Comparison of ENCODE assay signal across 12 mouse cellular contexts in genomic region chr16:20731688-20732087, GRCm38 (mm10). TPM values are rescaled to one million over a fixed set of nuclear protein-coding genes. Genes with fewer than 3 reads are reported as not detected.
DNase-seq lines count a peak whose midpoint lies in the region; ATAC-seq lines count a peak whose summit lies in the region.
"Had no signal": no experiment of that assay in that cellular context is flagged by ENCODE, and none has a peak within 500 bp of the region (broad histone marks: within the 10 kb centered on the region; RNA-seq: fewer than 3 reads in every experiment).

No protein-coding gene starts in this region.

- peak overlapping the region; percentile 94 for H3K27ac ChIP-seq in hindbrain, embryonic 10.5 days
- H3K27ac ChIP-seq in hindbrain, embryonic 11.5 days (ENCODE audit: low read depth, low read length): no peak overlapping the region
- no peak overlapping the region for H3K27ac ChIP-seq in hindbrain, embryonic 15.5 days (replicated peaks)

- no peaks in the 10 kb centered on the region for H3K9me3 ChIP-seq in hindbrain, embryonic 10.5 days
- H3K9me3 ChIP-seq in hindbrain, embryonic 11.5 days (ENCODE audit: control insufficient read depth, low read length): no peaks in the 10 kb centered on the region
- H3K9me3 ChIP-seq in hindbrain, embryonic 15.5 days: no peaks in the 10 kb centered on the region

- no peak for DNase-seq in hindbrain, embryonic 10.5 days (ENCODE audit: low spot score)
- DNase-seq in hindbrain, embryonic 11.5 days (ENCODE audit: low spot score): no peak
- peak; percentile 54 to 63 for DNase-seq in right cerebral cortex, adult 2 months (ENCODE audit: low spot score in 2 of 2)
- no peak for DNase-seq in right cerebral cortex, postnatal 14 days
- no peak for DNase-seq in adrenal gland, postnatal 4 days (ENCODE audit: low spot score in 2 of 2)
- DNase-seq in testis, postnatal 14 days (ENCODE audit: low spot score): no peak
- DNase-seq: cerebellum, adult 11 months; kidney, adult 2 months; lung, postnatal 14 days; thymus, postnatal 36 days had no signal

- peaks cover 41% of the 10 kb centered on the region for H3K4me1 ChIP-seq in hindbrain, embryonic 10.5 days (replicated peaks)
- peaks cover 6% of the 10 kb centered on the region for H3K4me1 ChIP-seq in hindbrain, embryonic 11.5 days (replicated peaks; ENCODE audit: control insufficient read depth, insufficient read depth, low read length)
- peaks cover 18% of the 10 kb centered on the region for H3K4me1 ChIP-seq in hindbrain, embryonic 15.5 days (replicated peaks)

- peaks cover 42% of the 10 kb centered on the region for H3K27me3 ChIP-seq in hindbrain, embryonic 10.5 days (ENCODE audit: insufficient read depth, poor library complexity, severe bottlenecking)
- peaks cover 17% of the 10 kb centered on the region for H3K27me3 ChIP-seq in hindbrain, embryonic 11.5 days (ENCODE audit: control insufficient read depth, insufficient read depth, low read length)
- H3K27me3 ChIP-seq in hindbrain, embryonic 15.5 days: peaks cover 18% of the 10 kb centered on the region

- H3K9ac ChIP-seq in hindbrain, embryonic 11.5 days (ENCODE audit: low read depth, low read length): no peak overlapping the region
- H3K9ac ChIP-seq in hindbrain, embryonic 15.5 days: no peak overlapping the region

- no peaks in the 10 kb centered on the region for H3K36me3 ChIP-seq in hindbrain, embryonic 10.5 days
- H3K36me3 ChIP-seq in hindbrain, embryonic 11.5 days (ENCODE audit: control insufficient read depth, insufficient read depth, low read length): no peaks in the 10 kb centered on the region
- peaks cover 6% of the 10 kb centered on the region; the same call in 1 of the 2 replicates for H3K36me3 ChIP-seq in hindbrain, embryonic 15.5 days

- ATAC-seq in hindbrain, embryonic 11.5 days (ENCODE audit: low FRiP score): no peak
- ATAC-seq in hindbrain, embryonic 15.5 days (ENCODE audit: low FRiP score, low read depth): 0 out of 2 replicates have a peak, but pooled peaks have one; percentile 4

- H3K4me2 ChIP-seq in hindbrain, embryonic 11.5 days (replicated peaks; ENCODE audit: low read depth, low read length): no peak overlapping the region
- no peak overlapping the region for H3K4me2 ChIP-seq in hindbrain, embryonic 15.5 days

- peak overlapping the region; percentile 16; the same call in 1 of the 2 replicates for H3K4me3 ChIP-seq in hindbrain, embryonic 10.5 days
- H3K4me3 ChIP-seq in hindbrain, embryonic 11.5 days (ENCODE audit: low read depth, low read length): no peak overlapping the region
- no peak overlapping the region for H3K4me3 ChIP-seq in hindbrain, embryonic 15.5 days

- 69% methylated on average over 5 of the region's 5 CpGs for whole genome bisulfite sequencing in hindbrain, embryonic 10.5 days
- 74% methylated on average over 5 of the region's 5 CpGs for WGBS in hindbrain, embryonic 11.5 days
- WGBS in hindbrain, embryonic 15.5 days: 63% methylated on average over 5 of the region's 5 CpGs

RNA-seq across cellular contexts. Expression of gene Chrd, which starts 1.2 kb away (rescaled TPM):
- 1.6 and 3.6 TPM in 2 replicates for polyA plus RNA-seq in hindbrain, embryonic 10.5 days (2016; fragmentation: Nextera tagmentation; extraction: Ambion mirVana)
- 2.3 and 3.1 TPM in 2 replicates for polyA plus RNA-seq in hindbrain, embryonic 11.5 days (2014; fragmentation: Nextera tagmentation; extraction: Ambion mirVana)
- 6.3 and 6.5 TPM in 2 replicates for polyA plus RNA-seq in hindbrain, embryonic 15.5 days (2015; fragmentation: Nextera tagmentation; extraction: Ambion mirVana)
- total RNA-seq in adrenal gland, postnatal 4 days (2021): 10 to 100 TPM; 14.8 to 17.1 TPM
- total RNA-seq: neutrophil, adult 5-6 weeks had no signal

RNA-seq across cellular contexts. Expression of gene Thpo, which starts 2.6 kb away (rescaled TPM):
- 0.30 and 0.77 TPM in 2 replicates for polyA plus RNA-seq in hindbrain, embryonic 10.5 days (2016; fragmentation: Nextera tagmentation; extraction: Ambion mirVana)
- polyA plus RNA-seq in hindbrain, embryonic 11.5 days (2014; fragmentation: Nextera tagmentation; extraction: Ambion mirVana): 0.39 and 0.83 TPM in 2 replicates
- polyA plus RNA-seq in hindbrain, embryonic 15.5 days (2015; fragmentation: Nextera tagmentation; extraction: Ambion mirVana): 0.85 and 1.4 TPM in 2 replicates
- total RNA-seq in adrenal gland, postnatal 4 days (2021): 1 to 10 TPM; 3.8 to 5.0 TPM
- total RNA-seq: neutrophil, adult 5-6 weeks had no signal

RNA-seq across cellular contexts. Expression of gene Clcn2, which starts 14.1 kb away (rescaled TPM):
- 15.5 and 22.1 TPM in 2 replicates for polyA plus RNA-seq in hindbrain, embryonic 10.5 days (2016; fragmentation: Nextera tagmentation; extraction: Ambion mirVana)
- polyA plus RNA-seq in hindbrain, embryonic 11.5 days (2014; fragmentation: Nextera tagmentation; extraction: Ambion mirVana): 20.7 and 22.0 TPM in 2 replicates
- polyA plus RNA-seq in hindbrain, embryonic 15.5 days (2015; fragmentation: Nextera tagmentation; extraction: Ambion mirVana): 33.7 and 36.0 TPM in 2 replicates
- 10 to 100 TPM; 49.6 to 57.3 TPM for total RNA-seq in adrenal gland, postnatal 4 days (2021)

RNA-seq across cellular contexts. Expression of gene Polr2h, which starts 14.2 kb away (rescaled TPM):
- polyA plus RNA-seq in hindbrain, embryonic 10.5 days (2016; fragmentation: Nextera tagmentation; extraction: Ambion mirVana): 114 and 140 TPM in 2 replicates
- 103 and 105 TPM in 2 replicates for polyA plus RNA-seq in hindbrain, embryonic 11.5 days (2014; fragmentation: Nextera tagmentation; extraction: Ambion mirVana)
- polyA plus RNA-seq in hindbrain, embryonic 15.5 days (2015; fragmentation: Nextera tagmentation; extraction: Ambion mirVana): 89.0 and 89.8 TPM in 2 replicates
- total RNA-seq in adrenal gland, postnatal 4 days (2021): 10 to 100 TPM; 39.8 to 41.0 TPM

RNA-seq across cellular contexts. Expression of gene Fam131a, which starts 38.6 kb away (rescaled TPM):
- polyA plus RNA-seq in hindbrain, embryonic 10.5 days (2016; fragmentation: Nextera tagmentation; extraction: Ambion mirVana): 6.7 and 9.4 TPM in 2 replicates
- polyA plus RNA-seq in hindbrain, embryonic 11.5 days (2014; fragmentation: Nextera tagmentation; extraction: Ambion mirVana): 11.2 and 11.8 TPM in 2 replicates
- 45.5 and 47.5 TPM in 2 replicates for polyA plus RNA-seq in hindbrain, embryonic 15.5 days (2015; fragmentation: Nextera tagmentation; extraction: Ambion mirVana)
- 10 to 100 TPM; 14.4 to 15.4 TPM for total RNA-seq in adrenal gland, postnatal 4 days (2021)
- total RNA-seq: neutrophil, adult 5-6 weeks had no signal

Comparison
In these comparisons a context has a peak if more than half of its experiments do, and no peak if none do; other contexts are left out.
1. DNase-seq: peak in right cerebral cortex, adult 2 months (2 of 2); none in hindbrain, embryonic 10.5 days (single experiment), hindbrain, embryonic 11.5 days (single experiment), right cerebral cortex, postnatal 14 days (single experiment), adrenal gland, postnatal 4 days (0 of 2) and testis, postnatal 14 days (single experiment).